ENCODE assay signal across 8 mouse cellular contexts in genomic region chr14:115041336-115042054, GRCm38 (mm10). TPM values are rescaled to one million over a fixed set of nuclear protein-coding genes. Genes with fewer than 3 reads are reported as not detected.
DNase-seq lines count a peak whose midpoint lies in the region; ATAC-seq and TF ChIP-seq lines count a peak whose summit lies in the region.

No protein-coding gene starts in this region.

- no peak for TF ChIP-seq EP300 in CH12.LX (IDR thresholded peaks at IDR 0.05; ENCODE audit: low read length)

- peaks cover 48% of the 10 kb centered on the region for H3K79me2 ChIP-seq in CH12.LX (replicated peaks; ENCODE audit: control insufficient read depth, extremely low read depth, insufficient read depth, poor library complexity, severe bottlenecking)

- peaks cover 27 to 42% of the 10 kb centered on the region in 2 experiments for H3K36me3 ChIP-seq in CH12.LX (replicated peaks in 1 of 2; ENCODE audit: control insufficient read depth in 1 of 2, insufficient read depth in 1 of 2, low read length in 1 of 2)
- peaks cover 39% of the 10 kb centered on the region for H3K36me3 ChIP-seq in kidney, embryonic 14.5 days (ENCODE audit: control insufficient read depth, insufficient read depth, low read length)
- peaks cover 39% of the 10 kb centered on the region for H3K36me3 ChIP-seq in lung, embryonic 14.5 days (ENCODE audit: insufficient read depth)

- dilution Hi-C loops in CH12.LX (cut with MboI; ENCODE audit: extremely low pct_ligation_motif_present, extremely low pct_unique_long_range_greater_than_20kb, low sequenced_read_pairs), result no loop called here

- in situ Hi-C loops in CH12.LX (cut with MboI; ENCODE audit: low pct_ligation_motif_present, low pct_unique_long_range_greater_than_20kb, low sequenced_read_pairs), result no loop called here

- TF ChIP-seq RAD21 in CH12.LX (IDR thresholded peaks at IDR 0.05; ENCODE audit: low read depth, low read length), result no peak

- H3K4me1 ChIP-seq in CH12.LX (ENCODE audit: control insufficient read depth in 1 of 2, insufficient read depth in 2 of 2), result peaks cover 0 to 13% of the 10 kb centered on the region in 2 experiments; a peak in 3 of 4 replicates
- peaks cover 10% of the 10 kb centered on the region for H3K4me1 ChIP-seq in kidney, embryonic 14.5 days (ENCODE audit: control insufficient read depth, insufficient read depth, low read length)
- H3K4me1 ChIP-seq in lung, embryonic 14.5 days (ENCODE audit: insufficient read depth), result peaks cover 7% of the 10 kb centered on the region; the same call in 1 of the 2 replicates

- H3K9ac ChIP-seq in CH12.LX (ENCODE audit: insufficient read depth, low read depth), result peak overlapping the region; percentile 100
- H3K9ac ChIP-seq in kidney, embryonic 14.5 days (ENCODE audit: low read depth, low read length), result peak overlapping the region; percentile 100
- H3K9ac ChIP-seq in lung, embryonic 14.5 days, result peak overlapping the region; percentile 99

- ATAC-seq in kidney, embryonic 14.5 days (ENCODE audit: low FRiP score, low TSS enrichment), result peak; percentile 50
- peak; percentile 19 for ATAC-seq in lung, embryonic 14.5 days (ENCODE audit: insufficient read depth)

- H3K9me3 ChIP-seq in CH12.LX (replicated peaks; ENCODE audit: low read length), result no peaks in the 10 kb centered on the region
- no peaks in the 10 kb centered on the region for H3K9me3 ChIP-seq in kidney, embryonic 14.5 days (ENCODE audit: control insufficient read depth, low read length)
- no peaks in the 10 kb centered on the region for H3K9me3 ChIP-seq in lung, embryonic 14.5 days (ENCODE audit: low read depth, low read length)

- DNase-seq in 3134 (ENCODE audit: extremely low read depth, insufficient read length, low spot score), result peak; percentile 18
- DNase-seq in CH12.LX (ENCODE audit: extremely low read depth), result no peak
- DNase-seq in cerebellum, postnatal 14 days, result peak; percentile 44 to 45
- peak; percentile 9 to 29 for DNase-seq in heart, adult 9 months (ENCODE audit: low spot score in 2 of 2)
- peak; percentile 27 for DNase-seq in lung, embryonic 14.5 days
- peak; percentile 16 for DNase-seq in retina, postnatal 7 days (ENCODE audit: low read depth, low spot score)
- peak; percentile 24 for DNase-seq in urinary bladder, postnatal 25 days (ENCODE audit: low spot score)

- H3K4me3 ChIP-seq in CH12.LX (replicated peaks in 1 of 3; ENCODE audit: low read depth in 2 of 3, low read length in 2 of 3, poor library complexity in 1 of 3), result peak overlapping the region; percentile 31 to 89 (median 73)
- peak overlapping the region; percentile 90 for H3K4me3 ChIP-seq in kidney, embryonic 14.5 days (ENCODE audit: low read length)
- H3K4me3 ChIP-seq in lung, embryonic 14.5 days (ENCODE audit: low read depth, low read length), result peak overlapping the region; percentile 86

- no peak; the same call in none of the 2 replicates for TF ChIP-seq POLR2A in CH12.LX (IDR thresholded peaks at IDR 0.05; ENCODE audit: low read depth, low read length)

- no peaks in the 10 kb centered on the region for H3K27me3 ChIP-seq in CH12.LX (replicated peaks)
- 0 out of 2 replicates have a peak, but pooled peaks cover 3% of the 10 kb centered on the region for H3K27me3 ChIP-seq in kidney, embryonic 14.5 days (ENCODE audit: control insufficient read depth, insufficient read depth, low read length)
- no peaks in the 10 kb centered on the region for H3K27me3 ChIP-seq in lung, embryonic 14.5 days (ENCODE audit: insufficient read depth, low read length)

- H3K4me2 ChIP-seq in CH12.LX (ENCODE audit: insufficient read depth, low read depth, poor library complexity, severe bottlenecking), result no peak overlapping the region; the same call in 1 of the 2 replicates
- peak overlapping the region; percentile 93 for H3K4me2 ChIP-seq in kidney, embryonic 14.5 days (replicated peaks; ENCODE audit: low read depth, low read length)
- peak overlapping the region; percentile 90 for H3K4me2 ChIP-seq in lung, embryonic 14.5 days

- TF ChIP-seq CTCF in CH12.LX (conservative IDR thresholded peaks at IDR 0.05 in 1 of 2, IDR thresholded peaks at IDR 0.05 in 1 of 2; ENCODE audit: low read depth in 2 of 2, low read length in 2 of 2), result no peak
- TF ChIP-seq CTCF in lung, embryonic 14.5 days (IDR thresholded peaks at IDR 0.05; ENCODE audit: low read depth), result no peak

- WGBS in kidney, embryonic 14.5 days, result 0% methylated on average over 11 of the region's 126 CpGs
- WGBS in lung, embryonic 14.5 days, result under 1% methylated on average over 55 of the region's 126 CpGs

- peak overlapping the region; percentile 95 for H3K27ac ChIP-seq in CH12.LX (ENCODE audit: insufficient read depth, low read depth)
- peak overlapping the region; percentile 95 for H3K27ac ChIP-seq in kidney, embryonic 14.5 days (ENCODE audit: low read depth, low read length)
- H3K27ac ChIP-seq in lung, embryonic 14.5 days (ENCODE audit: low read depth), result peak overlapping the region; percentile 96

TF ChIP-seq in CH12.LX, 34 proteins besides CTCF, POLR2A, EP300 and RAD21:
- TF ChIP-seq UBTF (IDR thresholded peaks at IDR 0.05; ENCODE audit: low read depth, low read length) (peak; percentile 16; the same call in 1 of the 2 replicates), RCOR1 (conservative IDR thresholded peaks at IDR 0.05; ENCODE audit: low read depth, low read length) (no peak), CHD1 (IDR thresholded peaks at IDR 0.05; ENCODE audit: low read depth, low read length) (peak; percentile 32; the same call in 1 of the 2 replicates)
TF ChIP-seq in CH12.LX: peak in this region for 2.

RNA-seq across cellular contexts. Expression of gene Gpc5, which starts 50.5 kb away (rescaled TPM):
- total RNA-seq in CH12.LX (2012; rRNA removed) (not detected in 2 replicates), CH12.LX (2014; rRNA removed) (not detected in 2 replicates)
- polyA plus RNA-seq in CH12.LX (2012; ENCODE audit: insufficient read length, low read depth), result 0.14 TPM in 1 of 2 replicates, not detected in the other
- 3.7 and 7.6 TPM in 2 replicates for polyA plus RNA-seq in kidney, embryonic 14.5 days (2014; fragmentation: Nextera tagmentation; extraction: Ambion mirVana)
- polyA plus RNA-seq in lung, embryonic 14.5 days (2014; fragmentation: Nextera tagmentation; extraction: Ambion mirVana), result 0.29 and 0.30 TPM in 2 replicates
